Mouse (Mus musculus) brain, embryonic 18.5 days (tissue): ENCODE measurements around the gene Vmn1r2.
"Not testable (repeated sequence)": the region's sequence is repeated elsewhere in the genome, so short reads cannot be mapped to it uniquely, and the experiment has no call there.

Experiments
- DNase-seq: peaks from one replicate; pipeline ENCODE4 v3.0.0-alpha.2; 2012; ENCODE audit warnings: low read depth, low spot score

The Vmn1r2 gene

GRCm38 (mm10) chr4:3167020-3167419 is at the start of gene Vmn1r2:
Gene Vmn1r2 (plus strand): TSS chr4:3167320.
- not testable (repeated sequence) for DNase-seq

- not testable (repeated sequence) for DNase-seq
Observed at GRCm38 (mm10) chr4:3147926-3148325, 19.2 kb upstream of the Vmn1r2 start.

GRCm38 (mm10) chr4:3153320-3153719 is 13.8 kb upstream of the Vmn1r2 start:
- not testable (repeated sequence) for DNase-seq

GRCm38 (mm10) chr4:3164429-3164828 is 2.7 kb upstream of the Vmn1r2 start:
- not testable (repeated sequence) for DNase-seq

- DNase-seq, result no peak
Observed at GRCm38 (mm10) chr4:3165046-3165445, 2.1 kb upstream of the Vmn1r2 start.

GRCm38 (mm10) chr4:3174586-3174985 is 7.5 kb downstream of the Vmn1r2 start:
- not testable (repeated sequence) for DNase-seq

- DNase-seq, result not testable (repeated sequence)
Observed at GRCm38 (mm10) chr4:3175756-3176155, 8.6 kb downstream of the Vmn1r2 start.

GRCm38 (mm10) chr4:3176195-3176594 is 9.1 kb downstream of the Vmn1r2 start:
- not testable (repeated sequence) for DNase-seq

- not testable (repeated sequence) for DNase-seq
Observed at GRCm38 (mm10) chr4:3176746-3177490, 9.8 kb downstream of the Vmn1r2 start.

GRCm38 (mm10) chr4:3185258-3185657 is 18.1 kb downstream of the Vmn1r2 start, which contains the start of gene Vmn1r3:
Gene Vmn1r3 (minus strand): TSS chr4:3185358.
- DNase-seq, result not testable (repeated sequence)

GRCm38 (mm10) chr4:3209643-3210217 is 42.6 kb downstream of the Vmn1r2 start:
- DNase-seq, result not testable (repeated sequence)

- not testable (repeated sequence) for DNase-seq
Observed at GRCm38 (mm10) chr4:3213349-3213748, 46.2 kb downstream of the Vmn1r2 start.

- DNase-seq, result not testable (repeated sequence)
Observed at GRCm38 (mm10) chr4:3216382-3216781, 49.3 kb downstream of the Vmn1r2 start.
